Mouse (Mus musculus) adrenal gland, postnatal 0 days (tissue): ENCODE results near the gene Myadm. TPM values are rescaled to one million over a fixed set of nuclear protein-coding genes. Genes with fewer than 3 reads are reported as not detected.

ENCODE experiments used
- polyA plus RNA-seq: library from polyadenylated mRNA; unstranded; fragments of >200 nt; fragmentation: Nextera tagmentation; extraction: Ambion mirVana; gene quantifications from 2 replicates; pipeline ENCODE4 v1.2.1, GENCODE M21; 2015

Myadm gene
- polyA plus RNA-seq = 76.6 and 94.0 TPM in 2 replicates

DNA sequence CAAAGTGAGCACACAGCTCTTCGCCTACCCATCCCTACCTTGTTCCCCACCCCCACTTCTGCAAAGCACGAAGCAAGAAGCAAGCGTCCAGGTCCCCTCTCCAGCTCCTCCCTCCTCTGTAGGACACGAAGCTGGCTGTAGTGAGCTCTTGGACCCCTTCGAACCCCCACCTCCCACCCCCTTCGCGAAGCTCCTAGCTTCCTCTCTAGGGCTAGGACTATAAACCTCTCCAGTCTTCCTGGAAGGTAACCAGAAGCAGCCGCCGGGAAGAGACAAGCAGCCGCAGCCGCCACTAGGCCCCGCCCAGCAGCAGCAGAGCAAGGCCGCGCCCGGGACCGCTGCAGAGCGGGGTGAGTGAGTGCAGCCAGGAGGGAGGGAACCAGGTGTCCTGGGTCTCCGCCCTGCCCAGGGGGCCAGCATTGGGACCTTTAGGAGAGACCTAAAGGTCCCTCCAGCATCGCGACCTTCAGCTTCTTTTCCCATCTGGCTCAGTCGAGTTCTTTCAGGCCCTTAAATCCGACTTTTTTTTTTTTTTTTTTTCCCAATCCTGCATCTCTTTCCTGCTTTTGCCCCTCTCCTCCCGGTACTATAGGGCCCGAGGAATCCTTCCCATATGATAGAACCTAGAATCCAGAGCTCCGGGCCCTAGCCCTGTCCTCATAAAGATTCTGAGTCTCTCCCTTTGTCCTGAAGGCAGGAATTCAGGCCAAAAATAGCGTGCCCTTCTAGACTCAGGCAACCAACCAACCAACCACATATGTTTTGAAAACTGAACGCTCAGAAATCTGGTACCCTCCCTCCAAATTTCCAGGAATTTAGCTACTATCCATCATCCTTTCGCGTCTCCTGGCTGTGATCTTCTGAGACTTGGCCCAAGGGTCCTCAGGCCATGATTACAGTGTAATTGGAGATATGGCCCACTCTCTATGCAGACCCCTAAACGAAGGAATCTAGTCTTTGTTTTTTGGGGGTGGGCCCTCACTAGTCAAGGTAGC lies at the start of gene Myadm, which contains the start of gene Prkcg:
Gene Myadm, plus strand, starts transcription at position 105 of the 995 bp plus-strand sequence.
Gene Prkcg, plus strand, starts transcription at position 204 of the 995 bp plus-strand sequence.

DNA sequence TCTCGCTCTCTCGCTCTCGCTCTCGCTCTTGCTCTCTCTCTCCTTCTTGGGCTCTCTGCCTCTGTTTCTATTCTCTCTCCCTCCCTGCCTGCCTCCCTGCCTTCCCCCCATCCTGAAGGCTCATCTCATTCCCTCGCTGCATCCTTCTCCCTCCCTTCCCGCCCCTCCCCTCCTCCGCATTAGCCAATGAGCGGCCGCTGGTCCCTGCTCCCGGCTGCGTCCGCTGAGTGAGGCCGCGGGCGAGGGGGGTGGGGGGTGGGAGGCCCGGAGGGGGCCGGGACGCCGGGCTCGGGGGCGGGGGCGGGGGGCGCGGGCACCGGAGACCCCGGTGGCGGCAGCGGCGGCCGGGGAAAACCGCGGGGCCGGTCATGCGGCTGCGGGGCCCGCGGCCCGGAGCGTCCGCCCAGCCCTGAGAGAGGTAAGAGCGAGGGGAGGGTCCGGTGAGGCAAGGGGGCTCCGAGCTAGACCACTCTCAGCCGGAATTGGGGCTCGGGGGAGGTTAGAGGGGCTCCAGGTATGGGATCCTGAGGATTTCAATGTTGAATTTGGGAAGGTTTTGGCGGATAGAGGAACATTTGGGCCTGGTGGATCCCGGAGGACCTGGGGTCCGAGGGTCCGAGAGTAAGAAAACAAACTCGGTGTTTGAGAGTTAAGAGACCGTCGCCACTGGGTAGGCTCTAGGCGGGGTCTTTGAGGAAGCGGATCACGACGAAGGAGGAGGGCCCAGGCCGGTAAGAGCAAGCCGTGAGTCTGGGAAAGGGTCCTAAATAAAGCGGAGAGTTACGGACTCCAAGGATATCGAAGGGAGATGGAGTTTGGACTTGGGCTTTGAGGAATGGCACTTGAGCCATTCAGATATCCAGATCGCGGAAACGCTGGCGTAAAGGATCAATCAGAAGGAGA lies 44.0 kb downstream of the Myadm start, which contains the start of gene Cacng7:
Gene Cacng7, plus strand, starts transcription at position 337 of the 903 bp plus-strand sequence.

Other genes with a start within 250 kb of the Myadm start
- 0.12 TPM in 1 of 2 replicates, not detected in the other for gene AU018091, start 119.9 kb upstream of the Myadm start, polyA plus RNA-seq
- 0.08 and 0.35 TPM in 2 replicates for gene Nlrp12, start 39.3 kb upstream of the Myadm start, polyA plus RNA-seq
- 0.18 and 0.30 TPM in 2 replicates for gene Prkcg, start 99 bp downstream of the Myadm start, polyA plus RNA-seq
- 0.76 and 1.6 TPM in 2 replicates for gene Cacng7, start 43.9 kb downstream of the Myadm start, polyA plus RNA-seq
- gene Cacng8, start 101.6 kb downstream of the Myadm start, polyA plus RNA-seq = 2.2 and 2.8 TPM in 2 replicates
- gene Cacng6, start 135.1 kb downstream of the Myadm start, polyA plus RNA-seq = 0.09 and 0.54 TPM in 2 replicates
- gene Tarm1, start 213.5 kb downstream of the Myadm start, polyA plus RNA-seq = 0.10 and 0.38 TPM in 2 replicates